Mouse (Mus musculus): ENCODE data around the gene Wnt9b.

Wnt9b gene

GRCm38 (mm10) chr11:103731594-103731993, 18.0 kb downstream of the Wnt9b start:
- no peak for DNase-seq

- DNase-seq, result peak; percentile 50
Observed at GRCm38 (mm10) chr11:103729282-103729985, 20.2 kb downstream of the Wnt9b start.

GRCm38 (mm10) chr11:103724331-103724771, 25.3 kb downstream of the Wnt9b start:
- DNase-seq, result no peak

DNA sequence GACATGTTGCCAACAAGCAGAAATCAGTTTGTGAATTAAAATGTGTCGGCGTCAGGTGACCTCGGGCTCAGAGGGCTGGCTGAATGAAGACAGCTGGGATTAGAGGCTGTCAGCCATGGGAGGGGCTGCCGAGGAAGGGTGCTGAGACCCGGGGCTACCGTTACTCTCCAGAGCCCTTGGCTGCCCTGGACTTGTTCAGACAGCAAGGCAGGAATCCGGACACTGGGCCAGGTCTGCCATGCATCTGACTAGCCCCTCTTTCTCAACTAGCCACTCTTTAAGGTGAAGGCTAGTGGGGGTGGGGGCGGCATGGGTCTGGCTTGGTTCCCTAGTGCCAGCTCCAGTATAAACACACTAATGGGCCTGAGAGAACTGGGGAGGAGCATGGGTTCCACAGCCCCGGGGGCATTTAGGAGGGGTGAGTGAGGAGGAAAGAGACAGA, 27.6 kb downstream of the Wnt9b start:
- peak; percentile 44 for DNase-seq

DNA sequence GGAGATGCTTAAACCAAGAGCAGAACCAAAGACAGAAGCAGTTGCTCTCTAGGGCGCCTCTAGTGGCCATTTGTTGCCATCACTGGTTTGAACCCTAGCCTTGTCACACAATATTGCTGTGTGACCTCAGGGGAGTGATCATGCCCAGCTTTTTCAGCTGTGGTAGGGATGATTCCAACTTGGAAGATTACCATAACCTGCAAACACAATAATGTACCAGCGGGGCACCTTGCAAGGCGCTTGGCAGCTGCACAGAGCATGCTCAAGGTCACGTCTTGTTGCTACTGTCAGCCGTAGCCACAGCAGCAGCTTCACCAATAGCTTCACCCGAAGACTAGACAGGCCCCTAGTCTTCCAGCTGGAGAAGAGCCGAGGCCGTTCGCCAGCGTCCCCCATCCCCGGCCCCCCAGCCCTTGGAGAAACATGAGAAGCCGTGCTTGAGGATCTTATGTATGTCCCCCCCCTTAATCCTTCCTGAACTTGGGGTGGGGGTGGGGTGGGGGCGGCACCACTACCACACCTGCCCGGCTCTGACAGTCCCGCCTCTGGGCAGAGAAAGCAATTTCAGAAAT, 28.1 kb downstream of the Wnt9b start:
- peak; percentile 57 for DNase-seq

DNA sequence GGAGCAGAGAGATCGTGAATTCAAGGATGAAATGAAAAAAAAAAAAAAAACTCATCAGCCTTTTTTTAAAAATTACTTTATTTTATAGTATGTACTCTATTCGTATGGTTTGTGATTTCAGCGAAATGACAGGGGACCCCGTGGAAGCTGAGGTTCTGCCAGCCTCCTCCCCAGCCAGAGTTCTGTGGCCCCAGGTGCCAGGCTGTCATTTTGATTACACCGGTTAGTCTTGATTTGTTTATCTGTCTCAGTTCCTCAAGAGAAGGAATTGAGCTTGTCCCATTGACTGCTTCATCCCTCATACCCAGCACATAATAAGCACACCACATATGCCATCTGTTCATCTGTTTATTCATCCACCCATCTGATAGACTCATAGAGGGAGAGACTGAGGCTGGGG, 30.2 kb downstream of the Wnt9b start:
- DNase-seq, result no peak

- DNase-seq, result no peak
Observed at GRCm38 (mm10) chr11:103716971-103717370, 32.6 kb downstream of the Wnt9b start.

DNA sequence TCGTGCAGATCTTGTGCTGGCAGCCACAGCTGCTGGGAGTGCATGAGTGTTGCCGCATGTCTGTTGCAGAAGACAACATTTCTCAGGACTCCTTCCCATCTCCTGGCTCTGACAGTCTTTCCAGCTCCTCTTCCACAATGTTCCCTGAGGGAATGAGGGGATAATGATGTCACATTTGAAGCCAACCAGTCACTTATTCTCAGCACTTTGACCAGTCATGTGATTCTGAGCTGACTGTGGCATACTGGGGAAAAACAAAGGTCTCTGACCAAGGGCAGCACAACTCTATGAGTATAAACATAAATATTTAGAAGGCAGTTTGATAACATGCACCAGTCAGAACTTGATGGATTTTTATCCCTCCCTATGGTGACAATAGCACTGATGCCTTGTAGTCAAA, 35.5 kb downstream of the Wnt9b start:
- no peak for DNase-seq

GRCm38 (mm10) chr11:103711851-103712587, 37.6 kb downstream of the Wnt9b start:
- peak; percentile 44 for DNase-seq

- DNase-seq, result peak; percentile 27
Observed at GRCm38 (mm10) chr11:103709982-103710381, 39.6 kb downstream of the Wnt9b start.

DNA sequence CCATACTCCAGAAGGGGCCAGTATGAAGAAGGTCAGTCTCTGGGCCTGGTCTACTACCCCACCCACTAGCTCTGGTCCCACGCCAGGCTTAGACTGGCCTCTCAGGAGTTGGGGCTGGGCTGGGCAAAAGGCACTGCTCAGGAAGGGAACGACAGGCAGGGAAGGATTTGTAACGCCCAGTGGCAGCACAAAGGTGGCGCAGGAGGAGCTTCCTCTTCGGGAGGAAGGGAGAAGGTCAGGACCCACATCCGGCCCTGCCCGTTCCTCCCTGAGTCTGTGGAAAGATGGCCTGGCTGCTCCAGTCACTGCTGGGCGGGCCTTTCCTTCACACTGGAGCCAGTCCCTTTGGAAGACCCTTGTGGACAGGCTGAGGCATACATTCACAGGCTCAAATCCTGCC, 42.6 kb downstream of the Wnt9b start:
- DNase-seq, result peak; percentile 71

DNA sequence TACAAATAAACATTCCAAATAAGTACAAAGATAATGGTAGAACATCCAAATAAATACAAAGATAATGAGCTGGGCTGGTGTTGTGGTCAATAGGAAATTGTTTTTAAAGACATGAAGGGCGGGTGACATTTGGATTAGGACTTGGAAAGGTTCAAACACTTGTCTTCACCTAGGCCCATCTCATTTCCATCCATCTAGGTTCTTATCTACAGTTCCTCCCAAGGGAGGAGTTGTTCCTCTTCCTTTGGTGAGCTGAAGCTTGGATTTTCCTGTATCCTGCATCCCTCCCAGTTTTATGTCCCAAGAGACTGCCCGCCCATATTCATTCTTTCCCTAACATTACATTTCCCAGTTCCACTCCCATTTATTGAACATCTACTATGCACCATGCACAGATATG, 51.4 kb downstream of the Wnt9b start:
- DNase-seq, result no peak

DNA sequence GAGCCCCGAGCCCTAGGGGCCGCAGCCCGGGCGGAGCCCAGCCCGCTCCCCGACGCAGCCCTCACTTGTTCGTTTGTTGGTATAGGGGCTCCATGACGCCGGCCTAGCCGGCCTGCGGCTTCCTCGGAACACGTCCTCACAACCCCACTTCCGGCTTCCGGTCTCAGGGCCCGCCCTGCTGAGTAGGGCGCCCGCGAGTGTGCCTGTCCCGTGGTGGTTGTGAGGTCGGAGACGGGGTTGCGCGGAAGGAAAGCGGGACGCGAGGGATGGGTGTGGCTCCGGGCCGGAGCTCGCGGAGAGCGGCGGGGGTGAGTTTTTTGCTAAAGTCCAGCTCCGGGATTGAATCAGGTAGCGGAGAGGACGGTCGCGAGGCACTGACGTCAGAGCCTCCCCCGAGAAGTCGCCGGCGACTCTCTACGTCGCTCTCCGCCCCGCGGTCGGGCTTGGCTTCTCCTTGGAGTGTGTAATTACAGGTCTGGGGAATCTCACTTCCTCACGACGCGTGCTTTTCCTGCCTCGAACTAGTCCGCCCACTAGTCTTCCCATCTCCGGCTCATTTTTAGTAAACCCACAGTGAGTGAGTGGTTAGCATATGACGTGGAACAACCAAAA, 52.0 kb downstream of the Wnt9b start, which contains the start of gene Gosr2:
TSS of gene Gosr2 (minus strand) at position 334 of the 612 bp plus-strand sequence.
- peak; percentile 96 for DNase-seq

GRCm38 (mm10) chr11:103696851-103697564, 52.6 kb downstream of the Wnt9b start:
- DNase-seq, result no peak

GRCm38 (mm10) chr11:103693241-103693640, 56.4 kb downstream of the Wnt9b start:
- no peak for DNase-seq

GRCm38 (mm10) chr11:103691036-103691435, 58.6 kb downstream of the Wnt9b start:
- DNase-seq, result no peak

DNA sequence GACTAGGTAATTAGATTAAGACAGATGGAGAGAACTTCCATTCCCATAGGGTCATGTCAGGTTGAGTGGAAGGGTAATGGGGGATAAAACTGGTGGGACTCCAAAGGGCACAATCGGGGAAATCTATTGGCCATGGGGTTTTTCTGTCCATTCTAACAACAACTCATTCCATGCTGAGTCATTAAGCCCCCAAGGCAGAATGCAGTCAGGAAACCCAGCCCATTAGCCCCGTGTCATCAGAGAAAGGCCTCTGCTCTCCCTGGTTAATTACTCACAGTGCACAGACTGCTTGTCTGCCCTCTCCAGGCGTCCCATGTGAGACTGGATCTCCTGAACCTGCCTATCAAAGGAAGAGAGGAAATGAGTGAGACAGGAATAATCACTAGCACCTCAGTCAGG, 60.6 kb downstream of the Wnt9b start:
- no peak for DNase-seq

- DNase-seq, result no peak
Observed at GRCm38 (mm10) chr11:103688271-103688979, 61.2 kb downstream of the Wnt9b start.

DNA sequence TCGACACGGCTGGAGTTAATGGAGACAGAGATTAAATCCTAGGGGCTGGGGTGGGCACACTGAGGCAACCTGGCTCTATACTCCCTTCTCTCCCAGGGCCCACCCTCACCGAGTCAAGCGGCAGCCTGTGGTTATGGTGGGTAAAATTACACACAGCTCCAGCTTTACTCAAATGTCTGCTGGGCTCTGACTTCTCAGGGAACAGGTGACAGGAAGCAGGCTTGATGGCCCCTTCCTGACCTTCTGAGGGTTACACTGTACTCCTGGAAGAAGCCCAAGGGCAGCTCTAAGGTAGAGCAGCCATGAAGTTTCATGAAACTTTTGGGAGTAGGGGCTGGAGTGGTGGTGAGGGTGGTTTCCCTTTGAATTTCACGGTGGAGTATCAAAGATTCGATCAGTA, 62.9 kb downstream of the Wnt9b start:
- DNase-seq, result no peak

DNA sequence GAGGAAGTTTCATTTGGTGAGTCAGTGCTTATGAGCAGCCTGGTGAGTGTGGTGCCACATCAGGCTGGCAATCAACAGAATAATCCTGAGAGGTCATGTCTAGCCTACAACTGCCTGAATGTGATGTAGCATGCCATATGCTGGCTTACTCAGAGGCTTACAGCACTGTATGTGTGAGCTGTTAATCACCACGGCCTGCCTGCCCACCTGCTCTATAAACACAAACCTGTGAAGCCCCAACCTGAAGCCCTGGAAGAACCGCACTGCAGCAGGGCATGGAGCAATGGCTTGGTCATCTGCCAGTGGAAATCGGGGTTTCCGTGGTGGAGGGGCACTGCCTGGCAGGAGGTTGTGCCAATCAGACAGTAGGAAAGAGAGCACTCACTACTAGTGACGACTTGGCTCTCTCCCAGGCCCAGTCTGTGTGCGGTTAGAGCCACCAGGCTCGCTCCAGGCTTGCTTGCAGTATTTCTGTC, 64.3 kb downstream of the Wnt9b start:
- no peak for DNase-seq

GRCm38 (mm10) chr11:103683667-103684334, 65.8 kb downstream of the Wnt9b start:
- no peak for DNase-seq
